Mouse (Mus musculus) 3134 (cell line): ENCODE results near the gene Rpl14.
"Not testable (repeated sequence)": the region's sequence is repeated elsewhere in the genome, so short reads cannot be mapped to it uniquely, and the experiment has no call there.

ENCODE experiments used
- DNase-seq: peaks from one replicate; pipeline ENCODE4 v3.0.0-alpha.2; 2011; ENCODE audit warnings: low spot score; ENCODE audit not compliant: insufficient read length; ENCODE audit errors: extremely low read depth

The Rpl14 gene

GRCm38 (mm10) chr9:120570741-120571592 is at the start of gene Rpl14:
Gene Rpl14 (plus strand): TSS chr9:120571444.
- peak; percentile 96 for DNase-seq

- DNase-seq, result no peak
Measured at GRCm38 (mm10) chr9:120527270-120527669, 44.0 kb upstream of the Rpl14 start.

- DNase-seq, result no peak
Measured at GRCm38 (mm10) chr9:120527919-120528318, 43.3 kb upstream of the Rpl14 start.

GRCm38 (mm10) chr9:120528815-120529510 is 42.3 kb upstream of the Rpl14 start:
- DNase-seq, result peak; percentile 40

- no peak for DNase-seq
Measured at GRCm38 (mm10) chr9:120530471-120530870, 40.8 kb upstream of the Rpl14 start.

GRCm38 (mm10) chr9:120532062-120532461 is 39.2 kb upstream of the Rpl14 start:
- DNase-seq, result no peak

- no peak for DNase-seq
Measured at GRCm38 (mm10) chr9:120532691-120533090, 38.6 kb upstream of the Rpl14 start.

- DNase-seq, result not testable (repeated sequence)
Measured at GRCm38 (mm10) chr9:120533446-120533950, 37.7 kb upstream of the Rpl14 start.

GRCm38 (mm10) chr9:120539662-120540251 is 31.5 kb upstream of the Rpl14 start, which contains the start of gene Entpd3:
Gene Entpd3 (plus strand): TSS chr9:120539818.
- DNase-seq, result no peak

- DNase-seq, result no peak
Measured at GRCm38 (mm10) chr9:120541411-120541810, 29.8 kb upstream of the Rpl14 start.

- no peak for DNase-seq
Measured at GRCm38 (mm10) chr9:120542241-120542640, 29.0 kb upstream of the Rpl14 start.

GRCm38 (mm10) chr9:120545994-120546393 is 25.2 kb upstream of the Rpl14 start:
- DNase-seq, result peak; percentile 22

GRCm38 (mm10) chr9:120546482-120546881 is 24.8 kb upstream of the Rpl14 start:
- DNase-seq, result no peak

GRCm38 (mm10) chr9:120547026-120547668 is 24.1 kb upstream of the Rpl14 start:
- peak; percentile 30 for DNase-seq

GRCm38 (mm10) chr9:120550778-120551177 is 20.5 kb upstream of the Rpl14 start:
- no peak for DNase-seq

GRCm38 (mm10) chr9:120563590-120563989 is 7.7 kb upstream of the Rpl14 start:
- DNase-seq, result no peak

GRCm38 (mm10) chr9:120564247-120564646 is 7.0 kb upstream of the Rpl14 start:
- DNase-seq, result no peak

- DNase-seq, result no peak
Measured at GRCm38 (mm10) chr9:120566384-120566783, 4.9 kb upstream of the Rpl14 start.

GRCm38 (mm10) chr9:120568917-120569316 is 2.3 kb upstream of the Rpl14 start:
- DNase-seq, result no peak

- DNase-seq, result peak; percentile 36
Measured at GRCm38 (mm10) chr9:120569721-120570333, 1.4 kb upstream of the Rpl14 start.
